Mouse (Mus musculus): ENCODE data around the gene Lcor. TPM values are rescaled to one million over a fixed set of nuclear protein-coding genes. Genes with fewer than 3 reads are reported as not detected.

Gene Lcor
- polyA plus RNA-seq, 1 experiment, result 2.4 TPM

DNA sequence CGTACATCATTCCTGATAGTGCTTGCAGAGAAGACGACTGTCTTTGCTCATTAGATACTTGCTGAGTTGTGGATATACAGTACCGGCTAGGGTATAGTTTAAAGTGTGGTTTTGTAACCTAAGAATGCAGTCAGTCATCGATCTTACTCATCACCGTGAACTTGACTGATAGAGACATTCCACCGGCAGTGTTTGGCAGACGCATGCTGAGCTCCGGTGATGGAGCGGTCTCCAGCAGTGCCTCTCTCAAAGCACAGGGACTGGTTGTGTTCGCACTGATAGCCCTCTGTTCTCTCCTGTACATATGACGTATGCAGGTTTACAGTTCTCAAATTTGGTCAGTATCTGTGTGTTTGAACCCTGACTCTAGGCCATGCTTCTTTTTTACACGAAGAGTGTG, 109.4 kb downstream of the Lcor start:
- H3K4me1 ChIP-seq (ENCODE audit: control insufficient read depth, insufficient read depth, insufficient read length), result no peaks in the 10 kb centered on the region
- H3K27me3 ChIP-seq (ENCODE audit: control insufficient read depth, insufficient read depth, low read length), result no peaks in the 10 kb centered on the region
- no peaks in the 10 kb centered on the region for H3K36me3 ChIP-seq (ENCODE audit: control insufficient read depth, insufficient read depth, low read length)
- TF ChIP-seq CTCF (IDR thresholded peaks at IDR 0.05; ENCODE audit: extremely low read depth, insufficient read depth, insufficient read length, insufficient replicate concordance), result no peak
- TF ChIP-seq POLR2A (IDR thresholded peaks at IDR 0.05; ENCODE audit: low read depth, low read length), result no peak
- WGBS, result 92% methylated on average over 12 of the region's 12 CpGs
- H3K4me3 ChIP-seq (ENCODE audit: extremely low read depth, insufficient read depth, insufficient read length), result no peak overlapping the region
- no peak for DNase-seq (ENCODE audit: low read depth in 1 of 2, low spot score in 2 of 2)
- H3K27ac ChIP-seq (ENCODE audit: insufficient read depth, low read length), result no peak overlapping the region

DNA sequence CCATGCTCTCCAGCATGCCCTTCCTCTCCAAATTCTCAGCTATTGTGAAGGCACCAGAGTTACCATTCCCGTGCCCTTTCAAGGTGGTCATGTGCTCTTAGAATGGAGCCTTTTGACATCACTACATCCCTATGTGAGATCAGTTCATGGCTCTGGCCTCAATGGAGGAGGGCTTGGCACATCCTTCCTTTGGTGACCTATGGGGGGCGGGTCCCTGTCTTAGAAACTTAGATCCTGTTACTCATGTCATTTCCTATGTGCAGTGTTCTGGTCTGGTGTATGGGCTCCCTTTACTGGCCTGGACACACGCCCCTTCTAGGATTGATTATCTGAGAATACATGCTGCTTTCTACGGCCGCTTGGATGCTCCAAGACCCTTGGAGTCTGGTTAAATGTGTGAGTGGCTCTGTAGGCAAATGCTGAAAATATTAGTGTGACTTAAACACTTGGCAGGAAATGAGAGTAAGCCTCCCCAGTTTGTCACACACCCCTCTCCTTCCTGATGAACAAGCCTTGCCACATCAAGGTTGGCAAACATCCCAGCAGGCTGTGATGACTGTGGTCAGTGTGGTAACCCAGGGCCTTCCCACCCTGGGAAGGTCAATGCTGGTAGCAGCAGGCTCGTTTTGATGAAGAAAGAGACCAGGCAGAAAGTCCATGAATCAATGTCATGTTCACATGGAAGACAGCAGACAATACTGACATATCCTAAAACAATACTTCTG, 114.9 kb downstream of the Lcor start:
- 22% methylated on average over 6 of the region's 6 CpGs for WGBS
- DNase-seq (ENCODE audit: low read depth in 1 of 2, low spot score in 2 of 2), result no peak
- no peaks in the 10 kb centered on the region for H3K27me3 ChIP-seq (ENCODE audit: control insufficient read depth, insufficient read depth, low read length)
- no peak for TF ChIP-seq CTCF (IDR thresholded peaks at IDR 0.05; ENCODE audit: extremely low read depth, insufficient read depth, insufficient read length, insufficient replicate concordance)
- TF ChIP-seq POLR2A (IDR thresholded peaks at IDR 0.05; ENCODE audit: low read depth, low read length), result no peak
- no peak overlapping the region for H3K27ac ChIP-seq (ENCODE audit: insufficient read depth, low read length)
- H3K4me1 ChIP-seq (ENCODE audit: control insufficient read depth, insufficient read depth, insufficient read length), result peaks cover 8% of the 10 kb centered on the region; the same call in 1 of the 2 replicates
- H3K4me3 ChIP-seq (ENCODE audit: extremely low read depth, insufficient read depth, insufficient read length), result no peak overlapping the region
- H3K36me3 ChIP-seq (ENCODE audit: control insufficient read depth, insufficient read depth, low read length), result no peaks in the 10 kb centered on the region

DNA sequence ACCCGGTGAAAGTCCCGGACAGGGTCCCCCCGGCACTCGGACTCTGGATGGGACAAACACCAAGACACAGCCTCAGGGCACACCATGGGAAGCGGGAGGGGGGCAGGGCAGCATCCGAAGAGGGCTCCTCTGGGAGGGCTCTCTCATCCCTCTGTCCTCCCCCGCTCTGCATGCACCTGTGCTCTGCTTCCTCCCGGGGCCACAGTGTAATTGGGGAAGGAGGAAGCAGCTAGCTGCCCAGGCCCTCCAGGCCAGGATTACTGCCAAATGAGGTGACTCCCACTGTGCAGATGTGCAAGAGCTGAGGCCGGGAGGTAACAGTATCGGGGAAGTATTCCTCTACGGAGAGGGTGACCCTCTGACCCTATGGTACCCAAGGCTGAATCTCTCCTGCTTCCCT, 118.2 kb downstream of the Lcor start:
- Histone ChIP-seq H3K36me3 (ENCODE audit: control insufficient read depth, insufficient read depth, low read length) (no peaks in the 10 kb centered on the region), H3K4me3 (ENCODE audit: extremely low read depth, insufficient read depth, insufficient read length) (no peak overlapping the region), H3K4me1 (ENCODE audit: control insufficient read depth, insufficient read depth, insufficient read length) (peaks cover 8% of the 10 kb centered on the region; the same call in 1 of the 2 replicates), H3K27ac (ENCODE audit: insufficient read depth, low read length) (no peak overlapping the region), H3K27me3 (ENCODE audit: control insufficient read depth, insufficient read depth, low read length) (no peaks in the 10 kb centered on the region)
- WGBS, result 31% methylated on average over 11 of the region's 11 CpGs
- TF ChIP-seq CTCF (IDR thresholded peaks at IDR 0.05; ENCODE audit: extremely low read depth, insufficient read depth, insufficient read length, insufficient replicate concordance), result no peak
- no peak for TF ChIP-seq POLR2A (IDR thresholded peaks at IDR 0.05; ENCODE audit: low read depth, low read length)
- DNase-seq (ENCODE audit: low read depth in 1 of 2, low spot score in 2 of 2), result no peak

DNA sequence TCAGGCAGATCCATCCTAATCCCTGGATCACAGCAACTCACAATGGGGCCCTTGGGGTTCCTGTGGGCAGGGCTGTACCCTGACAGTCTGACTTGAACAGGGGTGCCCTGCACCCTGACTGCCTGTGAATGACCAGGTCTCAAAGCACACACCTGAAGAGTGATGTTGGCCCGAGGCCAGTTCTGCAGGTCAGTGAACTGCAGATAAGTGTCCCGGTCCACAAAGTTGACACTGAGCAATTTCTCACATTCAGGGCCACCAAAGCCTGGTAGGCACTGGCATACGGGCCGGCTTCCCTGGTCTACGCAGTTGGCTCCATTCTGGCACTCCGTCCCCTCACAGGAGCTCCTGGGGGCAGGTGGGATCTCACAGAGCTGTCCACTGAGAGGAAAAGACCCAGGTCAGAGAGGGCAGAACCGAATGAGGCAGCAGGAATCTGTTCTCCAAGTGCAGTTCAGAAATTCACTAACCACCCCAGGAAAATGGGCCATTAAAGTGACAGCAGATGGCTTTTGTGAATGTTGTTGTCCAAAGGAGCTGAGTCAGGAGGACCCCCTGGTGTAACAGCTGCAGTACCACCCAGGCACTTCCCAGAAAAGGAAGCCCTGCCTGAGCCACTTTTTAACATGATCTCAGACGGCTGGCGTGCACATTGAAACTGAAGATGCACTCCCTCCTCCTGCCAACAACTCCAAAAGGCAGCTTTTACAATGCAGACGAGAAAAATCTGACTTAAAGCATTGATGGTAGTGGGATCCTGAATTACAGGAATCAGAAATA, 124.0 kb downstream of the Lcor start:
- no peak overlapping the region for H3K27ac ChIP-seq (ENCODE audit: insufficient read depth, low read length)
- H3K36me3 ChIP-seq (ENCODE audit: control insufficient read depth, insufficient read depth, low read length), result no peaks in the 10 kb centered on the region
- no peaks in the 10 kb centered on the region for H3K4me1 ChIP-seq (ENCODE audit: control insufficient read depth, insufficient read depth, insufficient read length)
- WGBS, result 82% methylated on average over 10 of the region's 10 CpGs
- no peak for DNase-seq (ENCODE audit: low read depth in 1 of 2, low spot score in 2 of 2)
- H3K27me3 ChIP-seq (ENCODE audit: control insufficient read depth, insufficient read depth, low read length), result no peaks in the 10 kb centered on the region
- H3K4me3 ChIP-seq (ENCODE audit: extremely low read depth, insufficient read depth, insufficient read length), result no peak overlapping the region
- TF ChIP-seq CTCF (IDR thresholded peaks at IDR 0.05; ENCODE audit: extremely low read depth, insufficient read depth, insufficient read length, insufficient replicate concordance) (no peak), POLR2A (IDR thresholded peaks at IDR 0.05; ENCODE audit: low read depth, low read length) (no peak)

DNA sequence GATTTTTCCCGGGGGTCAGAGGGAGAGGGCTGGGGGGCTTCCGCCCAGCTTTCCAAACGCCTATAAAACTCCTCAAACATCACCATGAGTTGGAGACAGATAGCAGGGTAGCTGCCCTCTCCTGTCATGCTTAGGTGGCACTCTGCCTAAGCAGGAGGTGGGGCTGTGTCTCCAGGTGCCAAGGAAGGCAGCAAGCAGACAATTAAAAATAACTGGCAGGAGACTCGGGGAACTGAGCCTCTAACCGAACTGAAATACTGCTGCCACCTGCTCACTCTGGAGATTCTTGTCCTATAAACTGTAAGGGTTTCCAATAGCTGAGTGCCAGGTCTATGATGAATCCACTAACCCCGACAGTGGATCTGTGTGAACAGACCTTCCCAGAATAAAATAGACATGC, 129.2 kb downstream of the Lcor start:
- H3K36me3 ChIP-seq (ENCODE audit: control insufficient read depth, insufficient read depth, low read length), result no peaks in the 10 kb centered on the region
- 55% methylated on average over 6 of the region's 6 CpGs for WGBS
- no peak overlapping the region for H3K27ac ChIP-seq (ENCODE audit: insufficient read depth, low read length)
- DNase-seq (ENCODE audit: low read depth in 1 of 2, low spot score in 2 of 2), result no peak
- peaks cover 19% of the 10 kb centered on the region; the same call in 1 of the 2 replicates for H3K4me1 ChIP-seq (ENCODE audit: control insufficient read depth, insufficient read depth, insufficient read length)
- H3K27me3 ChIP-seq (ENCODE audit: control insufficient read depth, insufficient read depth, low read length), result no peaks in the 10 kb centered on the region
- no peak overlapping the region for H3K4me3 ChIP-seq (ENCODE audit: extremely low read depth, insufficient read depth, insufficient read length)
- TF ChIP-seq POLR2A (IDR thresholded peaks at IDR 0.05; ENCODE audit: low read depth, low read length) (no peak), CTCF (IDR thresholded peaks at IDR 0.05; ENCODE audit: extremely low read depth, insufficient read depth, insufficient read length, insufficient replicate concordance) (no peak)

Other genes with a start within 250 kb of the Lcor start
- 23.8 and 26.2 TPM in 2 replicates for gene Tm9sf3, start 218.6 kb upstream of the Lcor start, polyA plus RNA-seq (2012; rRNA removed)
- gene Pik3ap1, start 97.5 kb upstream of the Lcor start, polyA plus RNA-seq (2012; rRNA removed), result 40.7 and 45.8 TPM in 2 replicates
- gene Gm340, start 99.7 kb downstream of the Lcor start, polyA plus RNA-seq (2012; rRNA removed), result 1.6 and 1.9 TPM in 2 replicates